Mouse (Mus musculus) thymus, adult 18-20 months (tissue): ENCODE results near the gene Mtmr3.

Source experiments
- DNase-seq, 2 experiments: peaks; one replicate each; pipeline ENCODE4 v3.0.0; 2022; ENCODE audit warnings: mixed read lengths in 2 of 2

Mtmr3 gene

GRCm38 (mm10) chr11:4594608-4595500 is at the start of gene Mtmr3:
TSS of gene Mtmr3 (minus strand) at chr11:4594863.
- DNase-seq: peak; percentile 90 to 91

- no peak for DNase-seq
Observed at GRCm38 (mm10) chr11:4643722-4644121, 49.1 kb upstream of the Mtmr3 start.

GRCm38 (mm10) chr11:4641185-4641584 is 46.5 kb upstream of the Mtmr3 start:
- DNase-seq: no peak

- no peak for DNase-seq
Observed at GRCm38 (mm10) chr11:4638261-4638660, 43.6 kb upstream of the Mtmr3 start.

- DNase-seq: peak; percentile 83 to 86
Observed at GRCm38 (mm10) chr11:4637534-4638234, 43.0 kb upstream of the Mtmr3 start, which contains the start of gene Ascc2. TSS of gene Ascc2 (plus strand) at chr11:4637747.

GRCm38 (mm10) chr11:4636782-4637342 is 42.2 kb upstream of the Mtmr3 start:
- DNase-seq: no peak

- no peak for DNase-seq
Observed at GRCm38 (mm10) chr11:4634395-4634794, 39.7 kb upstream of the Mtmr3 start.

- no peak for DNase-seq
Observed at GRCm38 (mm10) chr11:4633420-4633819, 38.8 kb upstream of the Mtmr3 start.

GRCm38 (mm10) chr11:4629861-4630280 is 35.2 kb upstream of the Mtmr3 start:
- DNase-seq: no peak

GRCm38 (mm10) chr11:4627636-4628035 is 33.0 kb upstream of the Mtmr3 start:
- no peak for DNase-seq

GRCm38 (mm10) chr11:4625931-4626330 is 31.3 kb upstream of the Mtmr3 start:
- DNase-seq: no peak

GRCm38 (mm10) chr11:4622997-4623396 is 28.3 kb upstream of the Mtmr3 start:
- DNase-seq: no peak

GRCm38 (mm10) chr11:4622442-4622986 is 27.9 kb upstream of the Mtmr3 start:
- no peak for DNase-seq

- DNase-seq: no peak
Observed at GRCm38 (mm10) chr11:4621866-4622265, 27.2 kb upstream of the Mtmr3 start.

GRCm38 (mm10) chr11:4620501-4621108 is 25.9 kb upstream of the Mtmr3 start:
- DNase-seq: no peak

GRCm38 (mm10) chr11:4620017-4620485 is 25.4 kb upstream of the Mtmr3 start, which contains the start of gene Gm11032:
TSS of gene Gm11032 (plus strand) at chr11:4620067.
- no peak for DNase-seq

- DNase-seq: no peak
Observed at GRCm38 (mm10) chr11:4611904-4612303, 17.2 kb upstream of the Mtmr3 start.

- no peak for DNase-seq
Observed at GRCm38 (mm10) chr11:4606541-4606940, 11.9 kb upstream of the Mtmr3 start.

- peak in 1 of 2 experiments; percentile 19 for DNase-seq
Observed at GRCm38 (mm10) chr11:4605414-4605813, 10.8 kb upstream of the Mtmr3 start.

- DNase-seq: no peak
Observed at GRCm38 (mm10) chr11:4604441-4604840, 9.8 kb upstream of the Mtmr3 start.

- DNase-seq: no peak
Observed at GRCm38 (mm10) chr11:4602691-4603441, 8.2 kb upstream of the Mtmr3 start.

GRCm38 (mm10) chr11:4601890-4602289 is 7.2 kb upstream of the Mtmr3 start:
- no peak for DNase-seq
